Mouse (Mus musculus): ENCODE results near the gene Catsper3.

- TF ChIP-seq GATA1 (IDR thresholded peaks at IDR 0.05; ENCODE audit: low read length), result no peak
- no peak for TF ChIP-seq TAL1 (IDR thresholded peaks at IDR 0.05; ENCODE audit: low read length)
Measured at GRCm38 (mm10) chr13:55829018-55829655, 44.8 kb downstream of the Catsper3 start.
